Mouse (Mus musculus) midbrain, embryonic 15.5 days (tissue): ENCODE measurements around the gene Med26. TPM values are rescaled to one million over a fixed set of nuclear protein-coding genes. Genes with fewer than 3 reads are reported as not detected.

ENCODE experiments used
- ATAC-seq: fragments of 200-750 bp; cut with Nextera tagmentation; replicated peaks from 2 replicates; pipeline ENCODE4 v1.8.0; 2017; ENCODE audit warnings: moderate TSS enrichment
- H3K27ac ChIP-seq: fragments of 300-500 bp; sonication (generic); 2 replicates; pipeline ENCODE4 v1.5.1; 2015; ENCODE audit warnings: mild to moderate bottlenecking, inconsistent platforms
- H3K27me3 ChIP-seq: fragments of 300-500 bp; sonication (generic); replicated peaks from 2 replicates; pipeline ENCODE4 v1.6.1; 2015; ENCODE audit warnings: inconsistent platforms
- H3K36me3 ChIP-seq: fragments of 300-500 bp; sonication (generic); replicated peaks from 2 replicates; pipeline ENCODE4 v1.6.1; 2015; ENCODE audit warnings: inconsistent platforms
- H3K4me1 ChIP-seq: fragments of 300-500 bp; sonication (generic); 2 replicates; pipeline ENCODE4 v1.6.1; 2015; ENCODE audit warnings: inconsistent platforms
- H3K4me2 ChIP-seq: fragments of 300-500 bp; sonication (generic); 2 replicates; pipeline ENCODE4 v1.6.1; 2015; ENCODE audit warnings: inconsistent platforms, mild to moderate bottlenecking, moderate library complexity
- H3K4me3 ChIP-seq: fragments of 300-500 bp; sonication (generic); 2 replicates; pipeline ENCODE4 v1.5.1; 2015; ENCODE audit warnings: mild to moderate bottlenecking, inconsistent platforms
- H3K9ac ChIP-seq: fragments of 300-500 bp; sonication (generic); 2 replicates; pipeline ENCODE4 v1.6.1; 2015; ENCODE audit warnings: mild to moderate bottlenecking, inconsistent platforms
- H3K9me3 ChIP-seq: fragments of 300-500 bp; sonication (generic); 2 replicates; pipeline ENCODE4 v1.6.1; 2016; ENCODE audit warnings: inconsistent platforms
- WGBS: fragments of 180-500 bp; shearing (Covaris S2); methylation state at CpG from one replicate; pipeline ENCODE4 v1.1.7; 2015; ENCODE audit warnings: mixed read lengths; 5-methylcytosine and 5-hydroxymethylcytosine counted together
- polyA plus RNA-seq: library from polyadenylated mRNA; unstranded; fragments of >200 nt; fragmentation: Nextera tagmentation; extraction: Ambion mirVana; gene quantifications from 2 replicates; pipeline ENCODE4 v1.2.1, GENCODE M21; 2015

The Med26 gene
- polyA plus RNA-seq, 1 experiment from 2014 or later = 19.1 TPM

- no peak overlapping the region for H3K9ac ChIP-seq
- H3K9me3 ChIP-seq = no peaks in the 10 kb centered on the region
- H3K4me1 ChIP-seq = peaks cover 30% of the 10 kb centered on the region
- no peak for ATAC-seq
- WGBS = 88% methylated on average over 23 of the region's 23 CpGs
- H3K4me2 ChIP-seq = no peak overlapping the region
- no peak overlapping the region for H3K27ac ChIP-seq
- H3K4me3 ChIP-seq = no peak overlapping the region
- H3K27me3 ChIP-seq = no peaks in the 10 kb centered on the region
- peaks cover 3% of the 10 kb centered on the region; the same call in 1 of the 2 replicates for H3K36me3 ChIP-seq
Observed at GRCm38 (mm10) chr8:72495411-72496111, 52.5 kb downstream of the Med26 start.

DNA sequence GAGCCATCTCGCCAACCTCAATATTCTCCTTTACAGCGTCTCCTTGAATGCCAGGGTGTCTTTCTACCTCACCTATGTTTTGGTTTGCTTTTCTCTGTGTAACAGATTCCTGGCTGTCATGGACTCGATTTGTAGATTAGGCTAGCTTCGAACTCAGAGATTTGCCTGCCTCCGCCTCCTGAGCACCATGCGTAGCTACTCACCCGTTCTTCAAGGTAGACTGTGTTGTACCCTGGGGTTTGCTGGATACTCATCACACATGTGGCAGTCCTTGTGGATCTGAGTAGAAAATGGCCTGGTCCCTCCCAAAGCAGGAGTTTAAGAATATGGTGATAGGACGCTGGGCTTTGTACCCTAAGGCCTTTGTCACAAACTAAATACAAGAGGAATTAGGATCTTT, 54.7 kb downstream of the Med26 start:
- peak overlapping the region; percentile 81 for H3K27ac ChIP-seq
- WGBS = 12% methylated on average over 8 of the region's 8 CpGs
- peaks cover 35% of the 10 kb centered on the region for H3K4me1 ChIP-seq
- no peak for ATAC-seq
- H3K9ac ChIP-seq = peak overlapping the region; percentile 47
- H3K4me3 ChIP-seq = peak overlapping the region; percentile 60
- peaks cover 3% of the 10 kb centered on the region; the same call in 1 of the 2 replicates for H3K36me3 ChIP-seq
- H3K4me2 ChIP-seq = peak overlapping the region; percentile 65
- no peaks in the 10 kb centered on the region for H3K9me3 ChIP-seq
- no peaks in the 10 kb centered on the region for H3K27me3 ChIP-seq

GRCm38 (mm10) chr8:72492622-72493081, 55.4 kb downstream of the Med26 start:
- peak overlapping the region; percentile 60 for H3K4me3 ChIP-seq
- no peaks in the 10 kb centered on the region for H3K9me3 ChIP-seq
- peaks cover 3% of the 10 kb centered on the region; the same call in 1 of the 2 replicates for H3K36me3 ChIP-seq
- H3K27me3 ChIP-seq = no peaks in the 10 kb centered on the region
- WGBS = under 1% methylated on average over 56 of the region's 56 CpGs
- H3K27ac ChIP-seq = peak overlapping the region; percentile 81
- peaks cover 35% of the 10 kb centered on the region for H3K4me1 ChIP-seq
- peak overlapping the region; percentile 84 for H3K4me2 ChIP-seq
- H3K9ac ChIP-seq = peak overlapping the region; percentile 66
- ATAC-seq = peak; percentile 98

DNA sequence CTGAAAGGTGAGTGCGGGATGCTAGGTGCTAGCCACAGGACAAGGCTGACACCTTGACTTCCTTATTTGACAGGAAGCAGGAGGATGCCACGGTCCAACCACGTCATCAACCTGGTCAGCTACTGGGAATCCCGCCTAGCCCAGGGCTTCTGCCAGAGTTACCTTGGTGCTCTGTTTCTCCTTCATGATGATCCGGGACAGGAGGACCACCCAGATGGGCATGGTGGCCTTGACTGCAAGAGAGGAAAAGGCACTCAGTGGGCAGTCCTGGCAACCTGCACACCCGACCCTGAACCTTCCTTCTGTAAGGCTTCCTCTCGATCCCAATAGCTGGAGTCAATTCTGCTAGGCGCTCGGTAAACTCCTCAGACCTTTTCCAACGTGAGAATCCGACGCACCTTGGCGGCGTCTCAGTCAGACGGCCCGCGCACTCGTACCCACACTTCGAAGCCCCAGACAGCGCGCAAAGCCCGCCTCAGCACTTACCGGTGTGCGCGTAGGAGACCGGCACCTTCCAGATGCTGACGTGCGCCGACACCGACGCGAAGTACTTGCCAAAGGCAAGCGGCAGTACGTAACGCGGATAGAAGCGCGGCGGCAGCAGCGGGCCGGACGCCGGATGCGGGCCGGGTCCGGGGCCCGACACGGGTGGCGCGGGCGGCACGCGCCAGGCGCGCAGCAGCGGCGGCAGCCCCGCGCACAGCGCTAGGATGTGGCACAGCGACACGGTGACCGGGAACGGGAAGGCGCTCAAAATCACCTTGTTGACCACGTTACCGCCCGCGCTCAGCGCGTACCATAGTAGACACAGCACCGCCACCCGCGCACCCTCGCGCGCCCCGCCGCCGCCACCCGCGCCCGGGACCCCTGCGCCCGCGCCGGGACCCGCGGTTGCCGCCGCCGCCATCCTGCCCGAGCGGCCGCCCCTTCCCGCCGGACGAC, 56.1 kb downstream of the Med26 start, which contains the start of gene Slc35e1:
Gene Slc35e1, minus strand, starts transcription at position 935 of the 942 bp plus-strand sequence.
- no peaks in the 10 kb centered on the region for H3K27me3 ChIP-seq
- peak within 1 kb of the TSS; percentile 84 for H3K4me2 ChIP-seq
- peaks cover 3% of the 10 kb centered on the region; the same call in 1 of the 2 replicates for H3K36me3 ChIP-seq
- H3K9me3 ChIP-seq = no peaks in the 10 kb centered on the region
- H3K27ac ChIP-seq = peak within 1 kb of the TSS; percentile 81
- peak; percentile 79 for ATAC-seq
- under 1% methylated on average over 97 of the region's 98 CpGs for WGBS
- peak within 1 kb of the TSS; percentile 66 for H3K9ac ChIP-seq
- peaks cover 35% of the 10 kb centered on the region for H3K4me1 ChIP-seq
- peak within 1 kb of the TSS; percentile 60 for H3K4me3 ChIP-seq

GRCm38 (mm10) chr8:72491017-72491416, 57.1 kb downstream of the Med26 start:
- 87% methylated on average over 2 of the region's 2 CpGs for WGBS
- H3K4me3 ChIP-seq = peak overlapping the region; percentile 60

GRCm38 (mm10) chr8:72487014-72487413, 61.1 kb downstream of the Med26 start:
- H3K36me3 ChIP-seq = peaks cover 10% of the 10 kb centered on the region; the same call in 1 of the 2 replicates
- H3K27ac ChIP-seq = no peak overlapping the region
- H3K4me3 ChIP-seq = no peak overlapping the region
- ATAC-seq = no peak
- no peaks in the 10 kb centered on the region for H3K27me3 ChIP-seq
- no peak overlapping the region for H3K9ac ChIP-seq
- H3K9me3 ChIP-seq = no peaks in the 10 kb centered on the region
- peaks cover 19% of the 10 kb centered on the region for H3K4me1 ChIP-seq
- no peak overlapping the region for H3K4me2 ChIP-seq

More at GRCm38 (mm10) chr8:72491017-72491416, 57.1 kb downstream of the Med26 start:
- Histone ChIP-seq H3K9ac (no peak overlapping the region), H3K4me1 (peaks cover 35% of the 10 kb centered on the region), H3K9me3 (no peaks in the 10 kb centered on the region), H3K36me3 (peaks cover 3% of the 10 kb centered on the region; the same call in 1 of the 2 replicates), H3K27ac (no peak overlapping the region), H3K27me3 (no peaks in the 10 kb centered on the region), H3K4me2 (peak overlapping the region; percentile 84)
- ATAC-seq = no peak

DNA sequence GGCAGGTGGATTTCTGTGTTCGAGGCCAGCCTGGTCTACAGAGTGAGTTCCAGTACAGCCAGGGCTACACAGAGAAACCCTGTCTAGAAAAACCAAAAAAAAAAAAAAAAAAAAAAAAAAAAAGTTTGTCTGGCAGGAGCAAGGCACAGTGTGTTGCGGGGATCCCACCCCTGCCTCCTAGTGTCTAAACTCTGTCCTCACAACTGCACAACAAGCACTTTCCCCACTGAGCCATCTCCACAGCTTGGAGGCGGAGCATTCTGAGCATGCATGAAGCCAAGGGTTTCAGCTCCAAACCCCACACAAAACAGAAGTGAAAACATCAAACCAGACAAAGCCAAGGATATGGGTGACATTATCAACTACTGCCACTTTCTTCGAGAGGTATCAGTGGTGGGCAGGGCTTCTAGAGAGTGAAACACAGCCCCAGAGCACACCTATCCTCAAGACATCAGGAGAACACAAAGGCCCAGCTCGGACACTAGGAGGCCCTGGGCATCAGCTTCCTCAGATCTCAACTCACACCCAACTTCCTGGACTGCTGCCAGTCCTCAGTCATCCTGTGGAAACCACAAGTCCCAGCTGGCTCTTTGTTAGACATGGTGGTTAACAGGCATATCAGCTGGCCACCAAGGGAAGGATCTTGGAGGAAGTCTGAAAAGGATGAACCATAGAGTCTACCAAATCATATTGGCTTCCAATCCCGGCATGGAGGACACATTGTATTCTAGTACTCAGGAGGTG, 62.4 kb downstream of the Med26 start:
- Histone ChIP-seq H3K36me3 (peaks cover 12% of the 10 kb centered on the region; the same call in 1 of the 2 replicates), H3K27me3 (no peaks in the 10 kb centered on the region), H3K4me3 (no peak overlapping the region), H3K27ac (no peak overlapping the region), H3K4me2 (no peak overlapping the region), H3K4me1 (peaks cover 5% of the 10 kb centered on the region), H3K9ac (no peak overlapping the region), H3K9me3 (no peaks in the 10 kb centered on the region)
- 93% methylated on average over 6 of the region's 6 CpGs for WGBS
- ATAC-seq = no peak

GRCm38 (mm10) chr8:72474826-72475546, 73.1 kb downstream of the Med26 start, which contains the start of gene Cherp:
Gene Cherp, minus strand, starts transcription at chr8:72475226.
- ATAC-seq = peak; percentile 98
- Histone ChIP-seq H3K27ac (peak within 1 kb of the TSS; percentile 94), H3K9me3 (no peaks in the 10 kb centered on the region), H3K27me3 (no peaks in the 10 kb centered on the region), H3K4me3 (peak within 1 kb of the TSS; percentile 97), H3K4me2 (peak within 1 kb of the TSS; percentile 99), H3K9ac (peak within 1 kb of the TSS; percentile 88), H3K4me1 (peaks cover 25% of the 10 kb centered on the region), H3K36me3 (peaks cover 23% of the 10 kb centered on the region)
- whole genome bisulfite sequencing = under 1% methylated on average over 80 of the region's 80 CpGs

GRCm38 (mm10) chr8:72470684-72471083, 77.4 kb downstream of the Med26 start:
- H3K4me1 ChIP-seq = peaks cover 14% of the 10 kb centered on the region
- no peak for ATAC-seq
- no peak overlapping the region for H3K9ac ChIP-seq
- H3K27ac ChIP-seq = no peak overlapping the region
- WGBS = 98% methylated on average over 7 of the region's 7 CpGs
- H3K4me2 ChIP-seq = no peak overlapping the region
- peaks cover 65% of the 10 kb centered on the region for H3K36me3 ChIP-seq
- no peak overlapping the region for H3K4me3 ChIP-seq
- no peaks in the 10 kb centered on the region for H3K27me3 ChIP-seq
- no peaks in the 10 kb centered on the region for H3K9me3 ChIP-seq

DNA sequence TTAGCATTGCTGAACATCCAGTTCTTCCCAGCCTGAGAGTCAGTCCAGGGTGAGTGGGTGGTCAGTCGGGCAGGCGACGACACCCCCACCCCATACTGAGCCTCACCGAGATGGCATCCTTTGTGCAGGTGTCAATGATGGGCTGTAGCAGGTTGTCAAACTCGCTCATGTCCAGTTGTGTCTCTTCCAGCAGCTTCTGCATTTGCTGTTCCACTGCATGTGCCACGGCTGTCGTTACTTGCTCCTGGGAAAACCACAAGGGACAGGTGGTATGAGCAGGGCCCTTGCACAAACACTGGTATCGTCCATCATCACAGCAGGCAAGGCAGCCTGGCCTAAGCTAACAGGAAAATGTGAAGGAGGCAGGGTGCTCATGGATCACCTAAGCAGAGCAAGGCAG, 78.1 kb downstream of the Med26 start:
- WGBS = 92% methylated on average over 8 of the region's 8 CpGs
- no peak for ATAC-seq
- Histone ChIP-seq H3K4me3 (no peak overlapping the region), H3K9ac (no peak overlapping the region), H3K4me1 (peaks cover 13% of the 10 kb centered on the region), H3K4me2 (no peak overlapping the region), H3K27ac (no peak overlapping the region), H3K36me3 (peaks cover 72% of the 10 kb centered on the region), H3K9me3 (no peaks in the 10 kb centered on the region), H3K27me3 (no peaks in the 10 kb centered on the region)

- Histone ChIP-seq H3K36me3 (peaks cover 77% of the 10 kb centered on the region), H3K4me3 (no peak overlapping the region), H3K27ac (no peak overlapping the region), H3K4me1 (peaks cover 11% of the 10 kb centered on the region), H3K4me2 (no peak overlapping the region), H3K9me3 (no peaks in the 10 kb centered on the region), H3K9ac (no peak overlapping the region), H3K27me3 (no peaks in the 10 kb centered on the region)
- 98% methylated on average over 2 of the region's 2 CpGs for WGBS
- ATAC-seq = no peak
Observed at GRCm38 (mm10) chr8:72469243-72469642, 78.8 kb downstream of the Med26 start.
